Mouse (Mus musculus) MEL (cell line): ENCODE data around the gene Srgap3.

ENCODE experiments used
- E2F4 ChIP-seq: IDR thresholded peaks from 2 replicates; pipeline ENCODE4 v1.6.1; 2011; ENCODE audit warnings: low read depth, low read length, improper control_type of control experiment, borderline replicate concordance
- EP300 ChIP-seq, 2 experiments: IDR thresholded peaks; 2 replicates each; pipeline ENCODE4 v1.6.1; 2011; ENCODE audit warnings: improper control_type of control experiment in 2 of 2, low read length in 2 of 2, low read depth in 1 of 2, mild to moderate bottlenecking in 1 of 2
- MAFK ChIP-seq: IDR thresholded peaks from 2 replicates; pipeline ENCODE4 v1.6.1; 2011; ENCODE audit warnings: low read depth, mild to moderate bottlenecking, low read length, improper control_type of control experiment, borderline replicate concordance
- MAX ChIP-seq: IDR thresholded peaks from 2 replicates; pipeline ENCODE4 v1.6.1; 2011; ENCODE audit warnings: low read length, improper control_type of control experiment
- POLR2A ChIP-seq, 2 experiments: IDR thresholded peaks; 2 replicates each; pipeline ENCODE4 v1.6.1; 2011 to 2012; ENCODE audit warnings: low read length in 2 of 2, mild to moderate bottlenecking in 2 of 2, control low read depth in 1 of 2, improper control_type of control experiment in 1 of 2, low read depth in 1 of 2, moderate library complexity in 1 of 2; ENCODE audit not compliant: control insufficient read depth in 1 of 2, insufficient read depth in 1 of 2, poor library complexity in 1 of 2

DNA sequence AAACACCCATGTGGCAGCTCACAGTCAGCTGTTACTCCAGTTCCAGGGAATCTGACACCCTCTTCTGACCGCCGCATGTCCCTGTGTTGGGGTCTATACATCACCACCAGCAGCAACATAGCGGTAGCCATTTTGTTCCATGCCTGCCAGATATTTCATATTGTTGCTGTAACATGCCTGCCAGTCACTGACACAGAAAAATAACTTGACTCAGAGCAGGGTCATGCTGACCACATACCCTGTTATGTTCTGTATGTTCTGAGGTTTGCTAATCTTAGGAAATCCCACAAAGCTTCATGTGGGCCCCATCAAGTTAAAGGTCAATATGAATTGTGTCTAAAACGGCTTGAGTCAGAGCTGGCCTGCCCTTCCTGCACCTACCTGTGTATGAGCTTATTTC lies 30.2 kb upstream of the Srgap3 start:
- TF ChIP-seq MAFK = no peak
- no peak for TF ChIP-seq E2F4
- TF ChIP-seq POLR2A (IDR thresholded peaks at IDR 0.05; ENCODE audit: control insufficient read depth in 1 of 2, insufficient read depth in 1 of 2, low read depth in 1 of 2, low read length in 2 of 2, poor library complexity in 1 of 2) = no peak
- TF ChIP-seq MAX = no peak
- no peak for TF ChIP-seq EP300 (IDR thresholded peaks at IDR 0.05; ENCODE audit: low read depth in 1 of 2, low read length in 2 of 2)
